Mouse (Mus musculus): Measurements from ENCODE around the gene Brinp2. TPM values are rescaled to one million over a fixed set of nuclear protein-coding genes. Genes with fewer than 3 reads are reported as not detected.
A peak's percentile ranks its signal among the peaks of the same experiment; 100 is the strongest.

The Brinp2 gene
- polyA plus RNA-seq, 1 experiment from 2014 or later = 1.5 TPM

DNA sequence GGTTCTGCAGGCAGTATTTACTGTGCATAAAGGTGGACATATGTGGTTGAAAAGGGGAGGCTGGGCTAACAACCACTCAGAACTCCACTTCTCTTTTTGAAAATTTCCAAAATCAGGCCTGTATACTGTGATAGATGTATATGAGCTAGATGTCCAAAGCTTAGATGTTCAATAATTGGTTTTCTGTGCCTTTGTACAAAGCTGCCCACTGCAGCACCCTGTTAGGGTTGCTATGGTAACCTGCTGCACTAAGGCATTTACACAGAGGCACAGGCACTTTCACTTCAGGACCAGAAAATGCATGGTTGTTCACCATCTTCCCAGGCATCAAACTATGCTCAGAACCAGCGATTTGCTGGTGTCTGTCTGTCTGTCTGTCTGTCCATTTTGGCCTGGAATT, 8.3 kb upstream of the Brinp2 start:
- H3K9me3 ChIP-seq (ENCODE audit: control insufficient read depth, low read depth, low read length) = no peaks in the 10 kb centered on the region
- ATAC-seq (ENCODE audit: insufficient number of reproducible peaks, insufficient read depth, low FRiP score, low read depth) = no peak
- H3K36me3 ChIP-seq (ENCODE audit: control insufficient read depth, insufficient read depth, low read length) = no peaks in the 10 kb centered on the region
- H3K4me1 ChIP-seq (ENCODE audit: control insufficient read depth, insufficient read depth, low read length) = no peaks in the 10 kb centered on the region
- peaks cover 4% of the 10 kb centered on the region; the same call in 1 of the 2 replicates for H3K27me3 ChIP-seq (ENCODE audit: control insufficient read depth, insufficient read depth, low read length)
- H3K9ac ChIP-seq (replicated peaks; ENCODE audit: low read depth, low read length) = no peak overlapping the region
- H3K4me2 ChIP-seq (replicated peaks; ENCODE audit: low read depth, low read length) = no peak overlapping the region
- 55% methylated on average over 1 of the region's 1 CpGs for WGBS
- no peak overlapping the region for H3K27ac ChIP-seq (ENCODE audit: low read length)
- H3K4me3 ChIP-seq (ENCODE audit: low read depth, low read length) = no peak overlapping the region

DNA sequence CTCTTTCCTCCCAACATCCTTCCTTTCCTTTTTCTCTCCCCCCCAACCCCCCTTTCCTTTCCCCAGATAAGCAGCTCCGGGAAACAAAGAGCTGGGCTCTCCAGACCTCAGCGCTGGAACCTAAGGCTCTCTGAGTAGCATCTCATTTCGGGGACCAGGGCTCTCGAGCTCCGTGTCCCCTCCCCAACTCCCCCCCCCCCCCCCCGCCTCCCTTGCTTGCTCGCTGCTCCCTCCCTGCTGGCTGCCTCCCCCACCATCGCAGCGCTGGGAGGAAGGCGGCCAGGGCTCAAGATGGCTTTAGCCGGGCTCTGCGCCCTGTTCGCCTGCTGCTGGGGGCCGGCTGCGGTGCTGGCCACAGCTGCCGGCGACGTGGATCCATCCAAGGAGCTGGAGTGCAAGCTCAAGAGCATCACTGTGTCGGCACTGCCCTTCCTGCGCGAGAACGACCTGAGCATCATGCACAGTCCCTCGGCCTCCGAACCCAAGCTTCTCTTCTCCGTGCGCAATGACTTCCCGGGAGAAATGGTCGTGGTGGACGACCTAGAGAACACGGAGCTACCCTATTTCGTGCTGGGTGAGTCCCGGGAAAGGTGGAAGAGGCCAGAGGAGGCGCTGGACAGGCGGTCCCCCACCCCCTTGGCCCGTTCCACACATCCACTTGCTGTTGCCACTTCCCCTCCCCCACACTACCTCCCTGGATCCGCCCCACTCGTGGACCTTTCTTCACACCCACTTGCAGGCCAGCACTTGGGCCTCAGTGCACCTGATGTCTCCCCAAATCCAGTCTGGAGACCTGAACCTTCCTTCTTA, 6.4 kb upstream of the Brinp2 start:
- peak; percentile 46; the same call in 1 of the 2 replicates for ATAC-seq (ENCODE audit: insufficient number of reproducible peaks, insufficient read depth, low FRiP score, low read depth)
- under 1% methylated on average over 32 of the region's 37 CpGs for WGBS
- Histone ChIP-seq H3K36me3 (ENCODE audit: control insufficient read depth, insufficient read depth, low read length) (no peaks in the 10 kb centered on the region), H3K9ac (replicated peaks; ENCODE audit: low read depth, low read length) (0 out of 2 replicates have a peak overlapping the region, but pooled peaks have one; percentile 14), H3K27ac (ENCODE audit: low read length) (no peak overlapping the region), H3K27me3 (ENCODE audit: control insufficient read depth, insufficient read depth, low read length) (peaks cover 4% of the 10 kb centered on the region; the same call in 1 of the 2 replicates), H3K9me3 (ENCODE audit: control insufficient read depth, low read depth, low read length) (no peaks in the 10 kb centered on the region), H3K4me3 (ENCODE audit: low read depth, low read length) (peak overlapping the region; percentile 32), H3K4me2 (replicated peaks; ENCODE audit: low read depth, low read length) (peak overlapping the region; percentile 51), H3K4me1 (ENCODE audit: control insufficient read depth, insufficient read depth, low read length) (no peaks in the 10 kb centered on the region)

GRCm38 (mm10) chr1:158361964-158362291, 5.8 kb upstream of the Brinp2 start, which contains the start of gene Astn1:
Gene Astn1, plus strand, starts transcription at chr1:158362273.
- Histone ChIP-seq H3K27me3 (ENCODE audit: control insufficient read depth, insufficient read depth, low read length) (peaks cover 4% of the 10 kb centered on the region; the same call in 1 of the 2 replicates), H3K27ac (ENCODE audit: low read length) (no peak within 1 kb of the TSS), H3K4me1 (ENCODE audit: control insufficient read depth, insufficient read depth, low read length) (no peaks in the 10 kb centered on the region), H3K9me3 (ENCODE audit: control insufficient read depth, low read depth, low read length) (no peaks in the 10 kb centered on the region), H3K36me3 (ENCODE audit: control insufficient read depth, insufficient read depth, low read length) (no peaks in the 10 kb centered on the region), H3K4me3 (ENCODE audit: low read depth, low read length) (peak within 1 kb of the TSS; percentile 32), H3K4me2 (replicated peaks; ENCODE audit: low read depth, low read length) (peak within 1 kb of the TSS; percentile 51), H3K9ac (replicated peaks; ENCODE audit: low read depth, low read length) (0 out of 2 replicates have a peak within 1 kb of the TSS, but pooled peaks have one; percentile 14)
- no peak; the same call in 1 of the 2 replicates for ATAC-seq (ENCODE audit: insufficient number of reproducible peaks, insufficient read depth, low FRiP score, low read depth)
- 0% methylated on average over 2 of the region's 2 CpGs for WGBS

DNA sequence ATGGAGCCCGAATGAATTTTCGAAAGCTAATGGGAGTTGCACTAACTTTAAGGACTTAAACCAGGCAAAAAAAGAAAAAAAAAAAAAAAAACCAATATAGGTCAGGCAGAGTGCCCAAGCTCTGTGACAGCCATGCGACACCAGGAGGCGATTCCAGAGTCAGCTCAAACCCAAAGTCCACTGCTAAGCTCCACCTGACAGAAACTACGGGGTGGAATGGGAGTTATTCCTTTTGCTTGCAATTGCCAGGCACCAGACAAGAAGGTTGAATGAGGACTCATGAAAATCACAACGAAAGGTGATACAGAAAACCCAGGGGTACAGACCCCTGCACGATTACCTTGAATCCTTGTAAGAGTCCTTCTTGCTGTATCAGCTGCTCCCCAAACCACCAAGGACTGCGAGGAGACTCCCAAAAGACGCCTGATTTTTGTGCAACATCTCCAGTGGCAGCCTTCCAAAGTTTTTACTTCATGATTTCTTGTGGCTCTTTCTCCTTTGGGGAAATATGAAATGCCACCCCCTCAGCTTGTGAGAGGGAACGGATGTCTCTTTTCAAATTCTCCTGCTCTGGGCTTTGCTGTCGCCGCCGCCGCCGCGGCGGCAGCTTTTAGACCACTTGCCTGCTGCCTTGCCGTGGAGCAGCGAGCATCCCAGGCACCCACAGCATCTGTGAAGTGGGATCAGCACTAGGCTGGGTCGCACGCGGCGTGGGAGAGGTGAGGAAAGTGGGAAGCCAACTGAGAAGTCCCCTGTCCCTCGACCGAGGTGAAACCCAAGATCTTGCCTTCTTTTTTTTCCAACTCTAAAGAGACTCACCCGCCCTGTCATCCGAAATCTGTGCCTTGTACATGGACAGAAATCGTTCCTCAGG, 712 bp downstream of the Brinp2 start:
- Histone ChIP-seq H3K27ac (ENCODE audit: low read length) (no peak overlapping the region), H3K36me3 (ENCODE audit: control insufficient read depth, insufficient read depth, low read length) (no peaks in the 10 kb centered on the region), H3K4me2 (replicated peaks; ENCODE audit: low read depth, low read length) (peak overlapping the region; percentile 51), H3K4me3 (ENCODE audit: low read depth, low read length) (peak overlapping the region; percentile 33), H3K9ac (replicated peaks; ENCODE audit: low read depth, low read length) (no peak overlapping the region), H3K4me1 (ENCODE audit: control insufficient read depth, insufficient read depth, low read length) (no peaks in the 10 kb centered on the region), H3K27me3 (ENCODE audit: control insufficient read depth, insufficient read depth, low read length) (peaks cover 9% of the 10 kb centered on the region; the same call in 1 of the 2 replicates), H3K9me3 (ENCODE audit: control insufficient read depth, low read depth, low read length) (no peaks in the 10 kb centered on the region)
- ATAC-seq (ENCODE audit: insufficient number of reproducible peaks, insufficient read depth, low FRiP score, low read depth) = no peak
- 13% methylated on average over 28 of the region's 28 CpGs for WGBS

- no peak overlapping the region for H3K4me2 ChIP-seq (replicated peaks; ENCODE audit: low read depth, low read length)
- no peak overlapping the region for H3K4me3 ChIP-seq (ENCODE audit: low read depth, low read length)
- H3K27ac ChIP-seq (ENCODE audit: low read length) = no peak overlapping the region
- no peak for ATAC-seq (ENCODE audit: insufficient number of reproducible peaks, insufficient read depth, low FRiP score, low read depth)
- WGBS = 44% methylated on average over 5 of the region's 5 CpGs
- no peaks in the 10 kb centered on the region for H3K36me3 ChIP-seq (ENCODE audit: control insufficient read depth, insufficient read depth, low read length)
- peaks cover 9% of the 10 kb centered on the region; the same call in 1 of the 2 replicates for H3K27me3 ChIP-seq (ENCODE audit: control insufficient read depth, insufficient read depth, low read length)
- no peaks in the 10 kb centered on the region for H3K4me1 ChIP-seq (ENCODE audit: control insufficient read depth, insufficient read depth, low read length)
- H3K9ac ChIP-seq (replicated peaks; ENCODE audit: low read depth, low read length) = no peak overlapping the region
- H3K9me3 ChIP-seq (ENCODE audit: control insufficient read depth, low read depth, low read length) = no peaks in the 10 kb centered on the region
Measured at GRCm38 (mm10) chr1:158353656-158354371, 2.3 kb downstream of the Brinp2 start.

GRCm38 (mm10) chr1:158343243-158343714, 12.8 kb downstream of the Brinp2 start:
- Histone ChIP-seq H3K27ac (ENCODE audit: low read length) (no peak overlapping the region), H3K36me3 (ENCODE audit: control insufficient read depth, insufficient read depth, low read length) (no peaks in the 10 kb centered on the region), H3K9me3 (ENCODE audit: control insufficient read depth, low read depth, low read length) (no peaks in the 10 kb centered on the region), H3K4me3 (ENCODE audit: low read depth, low read length) (no peak overlapping the region), H3K9ac (replicated peaks; ENCODE audit: low read depth, low read length) (no peak overlapping the region), H3K4me1 (ENCODE audit: control insufficient read depth, insufficient read depth, low read length) (no peaks in the 10 kb centered on the region), H3K4me2 (replicated peaks; ENCODE audit: low read depth, low read length) (no peak overlapping the region), H3K27me3 (ENCODE audit: control insufficient read depth, insufficient read depth, low read length) (no peaks in the 10 kb centered on the region)
- ATAC-seq (ENCODE audit: insufficient number of reproducible peaks, insufficient read depth, low FRiP score, low read depth) = no peak
- 51% methylated on average over 6 of the region's 6 CpGs for whole genome bisulfite sequencing

DNA sequence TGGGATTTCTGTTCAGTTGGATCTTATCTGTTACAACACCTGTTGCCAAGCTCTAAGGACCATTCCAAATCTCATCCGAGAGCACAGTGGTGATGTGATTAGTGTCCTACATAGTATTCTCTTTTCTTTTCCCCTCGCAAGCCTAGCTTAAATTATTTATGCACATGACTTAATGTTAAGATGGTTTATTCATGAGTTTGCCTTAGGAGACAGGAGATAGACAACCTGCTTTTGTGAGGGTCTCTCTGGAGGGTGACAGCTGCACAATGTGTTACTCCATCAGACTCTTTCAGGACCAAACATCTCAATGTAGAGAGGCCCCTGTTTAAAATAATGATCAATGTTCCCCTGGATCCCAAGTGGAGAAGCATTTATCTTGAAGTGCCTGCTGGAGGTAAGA, 27.3 kb downstream of the Brinp2 start:
- 77% methylated on average over 2 of the region's 2 CpGs for WGBS
- no peak for ATAC-seq (ENCODE audit: insufficient number of reproducible peaks, insufficient read depth, low FRiP score, low read depth)

DNA sequence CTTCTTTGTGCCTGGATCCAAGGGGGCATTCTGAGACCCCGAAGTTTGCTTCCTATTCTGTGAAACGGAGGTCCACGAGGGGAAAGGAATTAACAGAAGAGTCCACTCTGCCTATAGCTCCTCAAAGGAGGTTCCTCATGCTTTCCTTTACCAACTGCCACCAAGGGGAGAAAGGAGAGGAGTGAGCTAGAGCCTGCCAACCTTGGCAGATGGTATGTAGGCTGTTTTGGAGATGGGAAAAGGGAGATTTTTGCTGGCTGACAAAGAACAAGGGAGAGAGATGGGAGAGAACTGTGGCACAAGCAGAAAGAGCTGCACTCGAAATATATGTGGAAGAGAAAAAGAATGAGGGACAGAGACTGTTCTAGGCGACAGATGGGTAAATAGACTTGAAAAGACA, 28.0 kb downstream of the Brinp2 start:
- no peaks in the 10 kb centered on the region for H3K27me3 ChIP-seq (ENCODE audit: control insufficient read depth, insufficient read depth, low read length)
- 79% methylated on average over 5 of the region's 5 CpGs for WGBS

More for the DNA sequence above, 27.3 kb downstream of the Brinp2 start:
- no peaks in the 10 kb centered on the region for H3K9me3 ChIP-seq (ENCODE audit: control insufficient read depth, low read depth, low read length)
- H3K36me3 ChIP-seq (ENCODE audit: control insufficient read depth, insufficient read depth, low read length) = no peaks in the 10 kb centered on the region
- H3K27ac ChIP-seq (ENCODE audit: low read length) = no peak overlapping the region
- no peaks in the 10 kb centered on the region for H3K4me1 ChIP-seq (ENCODE audit: control insufficient read depth, insufficient read depth, low read length)
- no peak overlapping the region for H3K4me3 ChIP-seq (ENCODE audit: low read depth, low read length)
- no peak overlapping the region for H3K9ac ChIP-seq (replicated peaks; ENCODE audit: low read depth, low read length)
- no peak overlapping the region for H3K4me2 ChIP-seq (replicated peaks; ENCODE audit: low read depth, low read length)
- no peaks in the 10 kb centered on the region for H3K27me3 ChIP-seq (ENCODE audit: control insufficient read depth, insufficient read depth, low read length)

More for the DNA sequence above, 28.0 kb downstream of the Brinp2 start:
- Histone ChIP-seq H3K27ac (ENCODE audit: low read length) (no peak overlapping the region), H3K4me2 (replicated peaks; ENCODE audit: low read depth, low read length) (no peak overlapping the region), H3K36me3 (ENCODE audit: control insufficient read depth, insufficient read depth, low read length) (no peaks in the 10 kb centered on the region), H3K4me1 (ENCODE audit: control insufficient read depth, insufficient read depth, low read length) (no peaks in the 10 kb centered on the region), H3K9ac (replicated peaks; ENCODE audit: low read depth, low read length) (no peak overlapping the region), H3K4me3 (ENCODE audit: low read depth, low read length) (no peak overlapping the region), H3K9me3 (ENCODE audit: control insufficient read depth, low read depth, low read length) (no peaks in the 10 kb centered on the region)
- no peak for ATAC-seq (ENCODE audit: insufficient number of reproducible peaks, insufficient read depth, low FRiP score, low read depth)

Data from stomach, embryonic 14.5 days (tissue).